Comparison of ENCODE assay signal across 8 mouse cellular contexts in genomic region chr5:106757436-106757835, GRCm38 (mm10).
A peak's percentile ranks its signal among the peaks of the same experiment; 100 is the strongest.
DNase-seq lines count a peak whose midpoint lies in the region; ATAC-seq lines count a peak whose summit lies in the region.

No protein-coding gene starts in this region.

- H3K4me2 ChIP-seq in intestine, embryonic 15.5 days (replicated peaks): peak overlapping the region; percentile 47

- no peaks in the 10 kb centered on the region for H3K36me3 ChIP-seq in intestine, embryonic 15.5 days

- peaks cover 8% of the 10 kb centered on the region for H3K27me3 ChIP-seq in intestine, embryonic 15.5 days (replicated peaks)

- intact Hi-C loops in left cerebral cortex, postnatal 14 days (cut with DNase I): no loop called here

- peaks cover 8% of the 10 kb centered on the region; the same call in 1 of the 2 replicates for H3K4me1 ChIP-seq in intestine, embryonic 15.5 days (replicated peaks)

- ATAC-seq in intestine, embryonic 15.5 days: no peak

- no peak overlapping the region for H3K4me3 ChIP-seq in intestine, embryonic 15.5 days (replicated peaks)

- WGBS in intestine, embryonic 15.5 days: 5% methylated on average over 14 of the region's 14 CpGs

- DNase-seq in embryo, embryonic 10 days (ENCODE audit: low spot score): peak; percentile 43
- no peak for DNase-seq in embryo, embryonic 9.5 days (ENCODE audit: extremely low spot score)
- peak; percentile 37 for DNase-seq in embryo, embryonic 11 days
- DNase-seq in neural tube, embryonic 10.5 days (ENCODE audit: extremely low spot score, low spot score): peak; percentile 47
- DNase-seq in spleen, postnatal 4 days (ENCODE audit: low spot score in 2 of 2): no peak
- no peak for DNase-seq in adrenal gland, adult 8-10 months
- no peak for DNase-seq in left cerebral cortex, postnatal 14 days (ENCODE audit: low spot score in 2 of 2)

- H3K27ac ChIP-seq in intestine, embryonic 15.5 days: no peak overlapping the region

- no peaks in the 10 kb centered on the region for H3K9me3 ChIP-seq in intestine, embryonic 15.5 days

- H3K9ac ChIP-seq in intestine, embryonic 15.5 days: no peak overlapping the region

Comparison
In these comparisons a context has a peak if more than half of its experiments do, and no peak if none do; other contexts are left out.
1. DNase-seq: peak in embryo, embryonic 10 days (single experiment), embryo, embryonic 11 days (single experiment) and neural tube, embryonic 10.5 days (single experiment); none in embryo, embryonic 9.5 days (single experiment), spleen, postnatal 4 days (0 of 2), adrenal gland, adult 8-10 months (single experiment) and left cerebral cortex, postnatal 14 days (0 of 2).